Mouse (Mus musculus) heart, adult 9 months (tissue): Measurements from ENCODE around the gene Hydin.
"Not testable (repeated sequence)": the region's sequence is repeated elsewhere in the genome, so short reads cannot be mapped to it uniquely, and the experiment has no call there.

Experiments used
- DNase-seq, 2 experiments: peaks; one replicate each; pipeline ENCODE4 v3.0.0; 2022; ENCODE audit warnings: low spot score in 2 of 2

Hydin gene

DNA sequence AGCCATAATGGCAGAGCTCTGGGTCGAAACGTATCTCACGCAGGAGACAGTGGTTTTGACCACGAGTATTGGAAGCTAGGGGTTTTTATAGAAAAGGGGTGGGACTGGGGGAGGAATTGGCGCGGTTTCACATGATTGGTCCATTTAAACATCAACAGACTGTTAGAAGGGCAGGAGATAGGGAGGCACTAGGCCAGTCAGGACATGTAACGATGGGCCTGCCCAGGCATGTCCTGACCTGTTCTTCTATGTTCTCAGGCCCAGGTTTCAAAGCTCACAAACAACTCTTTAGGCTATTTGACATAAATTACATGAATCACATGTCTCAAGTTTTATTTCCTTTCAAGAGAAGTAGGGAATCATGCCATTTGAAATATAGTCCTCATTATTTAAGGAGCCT lies 255.7 kb downstream of the Hydin start:
- DNase-seq, result not testable (repeated sequence)

DNA sequence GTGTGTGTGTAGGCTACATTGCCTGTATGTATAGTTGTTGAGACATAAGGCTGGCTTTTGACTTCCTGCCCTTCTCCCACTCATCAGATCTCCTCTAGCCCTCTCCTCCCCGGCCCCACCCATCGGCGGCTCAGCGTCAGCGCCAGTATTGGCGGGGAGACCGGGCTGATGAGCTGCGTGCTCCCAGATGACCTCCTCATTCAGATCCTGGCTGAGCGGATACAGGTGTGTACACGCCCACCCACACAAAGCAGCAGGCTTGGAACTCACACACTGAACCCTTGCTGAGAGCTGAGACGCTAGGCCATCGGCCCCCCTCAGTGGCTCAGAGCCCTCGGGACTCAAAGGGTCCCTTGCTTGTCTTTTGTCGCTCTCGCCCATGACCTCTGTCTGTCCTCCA lies 256.2 kb downstream of the Hydin start:
- DNase-seq, result no peak

DNA sequence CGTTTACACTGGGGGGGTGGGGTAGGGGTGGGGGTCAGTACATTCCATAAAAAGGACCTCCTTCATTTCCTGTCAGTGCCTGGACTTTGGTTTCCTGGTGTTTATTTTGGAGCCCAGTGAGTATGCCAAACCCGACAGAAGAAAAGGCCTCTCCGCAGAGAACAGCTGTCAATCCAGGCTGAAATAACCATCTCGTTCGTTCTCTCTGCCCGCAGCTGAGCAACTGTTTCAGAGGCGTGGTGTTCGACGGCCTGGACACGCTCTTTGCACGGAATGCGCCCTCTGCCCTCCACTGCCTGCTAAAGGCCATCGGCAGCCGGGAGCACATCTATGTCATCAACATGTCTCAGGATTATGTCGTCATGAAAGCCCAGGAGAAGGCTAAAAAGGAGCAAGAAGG lies 258.5 kb downstream of the Hydin start:
- DNase-seq, result no peak

DNA sequence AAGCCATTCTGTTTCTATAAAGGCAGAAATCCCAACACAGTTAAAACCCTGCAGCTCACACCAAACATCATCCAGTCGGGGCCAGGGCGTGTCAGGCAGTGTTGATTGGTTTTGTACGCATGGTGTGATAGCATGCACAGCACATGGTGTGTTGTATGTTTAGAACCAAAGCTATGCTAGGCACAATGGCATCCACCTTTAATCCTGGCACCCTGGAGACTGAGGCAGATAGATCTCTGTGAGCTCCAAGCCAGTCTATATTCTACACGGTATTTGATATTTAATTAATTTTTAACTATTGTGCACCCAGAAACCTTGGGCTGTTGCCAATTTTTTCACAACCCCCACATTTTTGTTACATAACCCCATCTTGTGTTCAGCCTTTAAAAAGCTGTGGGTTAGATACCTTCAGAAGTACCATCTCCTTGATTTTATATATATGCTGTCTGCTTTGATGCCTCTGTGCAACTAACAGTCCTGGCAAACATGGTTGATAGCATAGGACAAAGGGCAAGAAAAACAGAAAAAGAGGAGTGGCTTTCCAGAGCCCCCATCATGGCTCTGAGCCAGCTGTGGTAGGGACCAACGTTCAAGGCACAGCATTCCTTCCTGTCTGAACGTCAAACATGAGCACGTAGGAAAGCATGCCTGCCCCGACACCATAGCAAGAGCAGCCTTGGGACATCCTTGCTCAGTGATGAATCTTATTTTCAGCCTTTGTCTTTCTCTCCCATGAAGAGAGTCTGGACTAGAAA lies 263.4 kb downstream of the Hydin start:
- no peak for DNase-seq

DNA sequence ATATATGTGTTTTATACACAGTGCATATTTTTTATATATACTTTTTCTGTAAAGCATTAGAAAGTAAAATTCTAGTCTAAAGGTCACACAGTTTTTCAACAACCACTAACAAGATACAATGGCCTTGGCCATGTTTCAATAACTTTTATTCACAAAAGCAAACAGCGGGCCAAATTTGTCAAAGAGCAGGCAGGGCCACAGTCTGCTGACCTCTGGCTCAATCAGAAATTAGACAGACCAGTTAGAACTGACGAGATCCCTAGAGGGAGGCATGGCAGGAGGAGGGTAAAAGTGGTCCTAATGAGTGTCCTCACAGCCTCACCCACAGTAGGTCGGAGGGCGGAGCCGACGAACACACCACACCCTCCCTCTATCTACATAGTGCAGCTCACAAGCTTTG lies 267.0 kb downstream of the Hydin start:
- DNase-seq, result no peak

DNA sequence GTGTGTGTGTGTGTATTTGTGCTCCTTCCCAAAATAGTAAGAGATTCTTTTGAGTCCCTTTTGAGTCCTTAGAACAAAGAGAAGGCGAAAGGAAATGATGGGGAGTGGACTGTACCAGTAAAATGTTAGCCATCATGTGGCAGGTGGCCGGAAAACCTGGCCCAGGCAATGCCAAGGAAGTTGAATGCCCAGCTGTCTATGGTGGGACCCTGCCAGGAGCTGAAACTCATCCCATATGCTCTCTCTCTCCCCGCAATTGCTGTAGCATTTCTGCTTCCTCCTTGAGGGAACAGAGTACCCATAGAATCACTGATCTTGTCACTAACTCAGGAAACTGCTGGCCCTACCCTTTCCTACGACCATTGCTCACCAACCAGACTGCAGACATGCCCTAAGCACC lies 271.1 kb downstream of the Hydin start:
- no peak for DNase-seq

DNA sequence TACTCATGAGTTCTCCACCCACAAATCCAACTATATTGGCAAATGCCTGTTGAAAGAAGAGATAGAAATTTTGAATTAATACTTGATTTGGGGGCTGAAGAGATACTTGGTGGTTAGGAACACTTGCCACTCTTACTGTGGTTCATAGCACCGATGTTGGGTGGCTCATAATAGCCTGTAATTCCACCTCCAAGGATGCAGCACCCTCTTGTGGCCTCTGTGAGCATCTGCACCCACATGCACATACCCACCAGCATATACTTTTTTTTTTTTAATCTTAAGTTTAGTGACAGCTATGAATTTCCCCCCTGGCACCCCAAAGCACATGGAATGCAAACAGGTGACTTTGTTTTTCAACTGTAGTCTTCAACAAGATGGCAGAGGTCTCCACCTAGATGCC lies 283.6 kb downstream of the Hydin start:
- no peak for DNase-seq

DNA sequence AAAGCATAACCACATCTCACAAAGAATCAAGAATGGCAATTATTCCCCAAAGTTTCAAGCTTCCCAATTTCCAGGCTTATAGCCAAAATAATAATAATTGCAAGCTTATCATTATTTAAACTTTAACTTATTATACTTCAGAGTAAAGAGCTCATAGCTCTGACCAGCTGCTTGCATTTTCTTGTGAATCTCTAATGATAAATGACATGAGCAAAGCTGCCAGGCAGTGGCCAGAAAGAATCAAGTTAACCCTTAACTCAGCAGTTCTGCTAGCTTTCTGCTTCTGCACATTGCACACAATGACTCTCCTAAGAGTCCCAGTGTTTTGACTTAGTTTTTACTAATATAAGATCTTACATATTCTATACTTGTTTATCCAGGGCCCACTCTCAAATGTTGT lies 285.3 kb downstream of the Hydin start:
- DNase-seq, result not testable (repeated sequence)

DNA sequence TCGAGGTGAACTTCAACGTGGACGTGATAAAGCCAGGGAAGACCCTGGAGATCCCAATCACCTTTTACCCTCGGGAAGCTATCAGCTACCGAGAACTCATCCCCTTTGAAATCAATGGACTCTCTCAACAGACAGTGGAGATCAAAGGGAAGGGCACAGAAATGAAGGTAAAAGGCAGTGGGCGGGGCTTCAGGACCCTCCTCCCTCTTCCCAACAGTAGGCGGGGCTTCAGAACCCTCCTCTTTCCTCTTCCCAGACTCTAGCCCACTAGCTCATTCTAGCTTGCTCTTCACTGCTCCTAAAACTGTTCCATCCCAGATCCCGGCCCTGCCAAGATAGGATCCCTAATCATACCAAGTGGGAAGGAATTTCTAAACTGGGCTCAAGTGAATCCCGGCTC lies 325.9 kb downstream of the Hydin start:
- DNase-seq, result no peak

DNA sequence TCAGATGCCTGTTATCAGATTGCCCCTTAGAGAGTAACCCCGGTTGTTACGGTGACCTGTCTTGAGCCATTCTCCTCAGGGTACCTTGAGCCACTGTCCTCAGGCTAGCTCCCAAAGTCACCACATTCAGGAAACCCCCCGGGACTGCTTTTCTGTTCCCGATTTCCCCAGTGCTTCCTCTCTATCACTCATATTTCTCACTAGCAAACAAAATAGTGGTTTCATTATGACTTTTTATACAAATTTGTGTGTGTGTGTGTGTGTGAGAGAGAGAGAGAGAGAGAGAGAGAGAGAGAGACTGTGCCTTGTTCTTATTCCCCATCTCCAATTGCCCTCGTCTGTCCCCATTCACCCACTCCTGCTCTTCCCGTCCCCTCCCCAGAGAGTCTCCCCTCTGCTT lies 327.4 kb downstream of the Hydin start:
- DNase-seq, result no peak

DNA sequence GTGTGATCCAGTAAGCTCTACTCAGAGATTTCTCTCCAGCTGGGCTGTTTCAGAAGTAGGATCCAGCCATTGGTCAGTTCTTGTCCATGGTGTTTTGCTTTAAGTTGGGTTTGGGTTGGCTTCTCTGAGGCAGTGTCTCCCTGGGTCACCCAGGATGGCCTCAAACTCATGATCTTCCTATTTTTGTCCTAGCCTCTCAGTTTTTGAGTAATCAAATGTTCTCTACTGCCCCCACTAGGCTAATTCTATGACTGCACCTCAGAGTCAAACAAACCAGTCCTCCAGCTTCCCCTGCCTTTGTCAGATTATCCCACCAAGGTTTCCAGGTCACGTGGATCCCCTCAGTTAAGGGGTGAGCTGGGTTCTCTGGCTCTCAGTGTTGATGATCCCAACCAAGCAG lies 337.8 kb downstream of the Hydin start:
- DNase-seq, result peak; percentile 15 to 30

DNA sequence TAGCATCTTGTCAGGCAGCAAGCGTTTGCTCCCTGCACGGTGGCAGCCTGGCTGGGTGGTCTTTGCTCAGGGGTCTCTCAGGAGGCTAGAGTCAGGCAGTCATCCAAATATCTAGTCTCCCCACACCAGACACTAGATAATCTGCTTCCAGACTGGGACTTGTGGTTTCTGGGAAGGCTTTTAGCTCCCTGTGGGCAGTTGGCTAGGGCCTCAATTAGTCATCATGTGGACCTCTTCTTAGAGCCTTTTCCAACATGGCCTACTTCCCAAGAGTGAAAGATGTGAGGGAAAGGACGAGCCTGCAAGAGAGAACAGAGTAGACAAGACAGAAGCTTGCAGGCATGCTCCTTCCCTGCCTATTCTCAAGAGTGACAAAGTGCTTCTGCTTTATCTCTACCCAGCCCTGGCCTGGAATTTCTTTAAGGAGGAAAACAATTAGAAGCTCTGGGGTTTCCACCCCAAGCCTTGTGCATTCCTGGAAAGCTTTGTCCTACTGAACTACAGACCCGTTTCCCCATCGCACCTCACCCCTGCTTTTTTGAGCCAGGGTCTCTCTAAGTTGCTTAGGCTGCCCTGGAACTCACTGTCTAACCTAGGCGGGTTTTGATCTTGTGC lies 338.7 kb downstream of the Hydin start:
- DNase-seq, result peak; percentile 23 to 36

DNA sequence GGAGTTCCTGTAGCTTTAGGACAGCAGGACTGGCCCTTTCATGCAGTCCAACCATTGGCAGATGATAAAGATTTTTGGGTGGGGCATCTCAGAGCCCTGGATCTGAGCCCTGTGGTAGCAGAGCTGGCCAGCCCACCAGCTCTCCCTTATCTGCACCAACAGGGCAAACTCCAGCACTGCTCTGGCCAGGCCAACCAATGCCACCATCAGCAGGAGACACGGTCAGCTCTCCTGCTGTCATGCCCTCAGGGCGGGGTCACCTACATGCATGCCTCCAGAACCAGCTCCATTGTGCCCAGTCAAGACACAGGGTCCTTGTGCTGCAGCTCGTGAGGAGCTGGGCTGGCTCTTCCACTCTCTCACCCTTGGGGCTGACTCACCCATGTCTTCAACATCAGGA lies 349.0 kb downstream of the Hydin start:
- DNase-seq, result no peak

DNA sequence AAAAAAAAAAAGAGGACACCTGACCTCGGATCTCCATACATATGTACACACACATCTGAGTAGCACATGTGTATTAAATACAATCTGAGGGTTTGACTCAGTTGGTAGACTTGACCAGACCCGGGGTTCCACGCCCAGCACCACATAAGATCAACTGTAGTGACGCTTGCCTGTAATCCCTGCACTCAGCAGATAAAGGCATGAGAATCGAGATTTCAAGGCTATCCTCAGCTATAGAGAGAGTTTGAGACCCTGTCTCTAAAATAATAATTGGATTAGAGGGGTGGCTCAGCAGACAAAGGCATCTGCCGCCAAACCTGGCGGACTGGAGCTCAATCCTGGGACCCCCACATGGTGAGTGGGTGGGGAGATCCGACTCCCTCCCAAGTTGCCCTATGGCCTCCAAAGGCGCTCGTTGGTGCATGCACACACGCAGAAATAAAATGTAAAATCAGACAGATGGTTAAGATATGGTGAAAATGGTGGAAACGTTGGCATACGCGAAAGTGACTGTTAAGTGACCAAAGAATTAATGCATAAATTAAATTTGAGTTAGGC lies 351.1 kb downstream of the Hydin start:
- no peak for DNase-seq

DNA sequence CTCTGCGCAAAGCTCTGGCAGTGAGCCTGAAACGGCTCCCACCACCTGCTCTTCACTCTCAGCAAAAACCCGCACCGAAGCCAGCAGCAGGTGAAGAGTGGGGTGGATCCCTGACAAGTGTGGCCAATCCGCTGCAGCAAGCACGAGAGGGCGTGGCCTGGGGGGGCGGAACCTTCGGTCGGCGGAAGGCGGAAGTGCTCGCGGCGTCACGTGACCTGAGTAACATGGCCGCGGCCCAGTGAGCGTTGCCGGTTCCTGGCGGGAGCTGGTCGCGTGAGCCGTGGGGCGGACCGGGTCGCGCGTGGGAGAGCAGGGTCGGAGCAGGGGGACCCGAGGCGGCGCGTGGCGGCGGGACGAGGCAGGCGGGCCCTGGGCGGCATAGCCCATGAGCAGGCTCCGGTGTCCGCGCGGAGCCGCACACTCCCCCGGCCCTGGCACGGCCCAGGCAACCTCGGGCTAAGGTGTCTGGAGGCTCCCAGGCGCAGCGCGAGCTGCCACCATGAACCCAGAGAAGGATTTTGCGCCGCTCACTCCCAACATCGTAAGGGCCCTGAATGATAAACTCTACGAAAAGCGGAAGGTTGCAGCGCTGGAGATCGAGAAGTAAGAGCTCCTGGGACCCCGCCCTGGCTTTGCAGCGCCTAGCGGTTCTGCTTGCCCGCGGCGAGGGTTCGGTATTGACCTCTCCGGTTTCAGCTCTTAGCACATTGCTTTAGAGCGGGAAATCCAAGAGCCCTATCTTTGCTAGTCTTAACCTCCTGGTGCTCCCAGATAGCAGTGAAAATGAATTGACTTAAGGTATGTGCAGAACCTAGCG lies 351.8 kb downstream of the Hydin start, which contains the start of gene Vac14:
Gene Vac14 (plus strand): TSS at position 195 of the 817 bp plus-strand sequence.
- peak; percentile 95 to 96 for DNase-seq

DNA sequence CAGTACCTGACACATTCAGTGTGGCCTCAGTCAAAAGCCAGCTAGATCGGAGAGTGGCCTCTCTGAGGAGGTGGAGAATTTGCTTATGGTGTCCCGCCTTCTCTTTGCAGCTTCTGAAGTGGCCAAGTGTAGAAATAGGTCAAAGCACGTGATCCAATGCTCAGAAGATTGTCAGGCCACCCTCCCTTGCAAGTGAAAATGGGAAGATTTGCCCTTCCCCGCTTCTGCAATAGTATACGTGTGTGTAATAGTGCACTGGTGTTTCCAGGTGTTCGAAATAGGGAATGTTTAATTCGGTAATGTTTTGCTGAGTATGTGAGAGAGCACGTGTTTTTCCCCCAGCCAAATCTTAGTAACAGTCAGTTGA lies 352.4 kb downstream of the Hydin start:
- no peak for DNase-seq

DNA sequence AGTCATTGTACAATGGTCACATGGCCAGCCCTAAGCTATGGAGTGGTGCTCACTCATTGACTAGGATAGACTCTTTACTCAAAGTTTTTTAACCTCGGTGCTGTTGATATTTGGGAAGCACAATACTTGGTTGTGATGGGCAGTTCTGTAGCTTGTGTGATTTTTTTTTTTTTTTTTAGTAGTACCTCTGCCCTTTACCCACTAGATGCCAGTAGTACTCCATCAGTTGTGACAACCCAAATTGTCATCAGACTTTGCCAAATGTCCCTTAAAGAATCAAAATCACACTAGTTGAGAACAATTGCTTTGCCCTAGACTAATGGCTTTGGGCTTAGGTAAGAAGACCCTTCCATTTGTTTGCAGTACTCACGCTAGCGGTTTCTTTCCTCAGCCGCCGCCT lies 353.1 kb downstream of the Hydin start:
- no peak for DNase-seq

DNA sequence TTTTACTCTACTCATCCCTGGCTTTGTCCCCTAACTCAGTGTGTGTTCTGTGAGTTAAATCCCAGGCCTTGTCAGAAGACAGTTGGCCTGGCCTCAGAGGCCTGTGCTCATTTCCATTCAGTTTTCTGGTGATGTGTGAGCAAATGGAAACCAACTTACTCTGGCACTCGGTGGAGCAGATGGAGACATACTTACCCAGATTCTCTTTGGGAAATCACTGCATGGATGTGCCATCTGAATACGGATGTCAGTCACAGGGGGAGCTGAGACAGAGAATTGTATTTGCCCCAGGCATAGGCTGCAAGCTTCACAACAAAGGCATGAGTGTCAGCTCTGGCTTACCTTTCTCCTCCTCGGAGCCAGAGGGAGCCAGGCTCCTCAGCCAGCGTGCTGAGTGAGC lies 359.7 kb downstream of the Hydin start:
- no peak for DNase-seq

DNA sequence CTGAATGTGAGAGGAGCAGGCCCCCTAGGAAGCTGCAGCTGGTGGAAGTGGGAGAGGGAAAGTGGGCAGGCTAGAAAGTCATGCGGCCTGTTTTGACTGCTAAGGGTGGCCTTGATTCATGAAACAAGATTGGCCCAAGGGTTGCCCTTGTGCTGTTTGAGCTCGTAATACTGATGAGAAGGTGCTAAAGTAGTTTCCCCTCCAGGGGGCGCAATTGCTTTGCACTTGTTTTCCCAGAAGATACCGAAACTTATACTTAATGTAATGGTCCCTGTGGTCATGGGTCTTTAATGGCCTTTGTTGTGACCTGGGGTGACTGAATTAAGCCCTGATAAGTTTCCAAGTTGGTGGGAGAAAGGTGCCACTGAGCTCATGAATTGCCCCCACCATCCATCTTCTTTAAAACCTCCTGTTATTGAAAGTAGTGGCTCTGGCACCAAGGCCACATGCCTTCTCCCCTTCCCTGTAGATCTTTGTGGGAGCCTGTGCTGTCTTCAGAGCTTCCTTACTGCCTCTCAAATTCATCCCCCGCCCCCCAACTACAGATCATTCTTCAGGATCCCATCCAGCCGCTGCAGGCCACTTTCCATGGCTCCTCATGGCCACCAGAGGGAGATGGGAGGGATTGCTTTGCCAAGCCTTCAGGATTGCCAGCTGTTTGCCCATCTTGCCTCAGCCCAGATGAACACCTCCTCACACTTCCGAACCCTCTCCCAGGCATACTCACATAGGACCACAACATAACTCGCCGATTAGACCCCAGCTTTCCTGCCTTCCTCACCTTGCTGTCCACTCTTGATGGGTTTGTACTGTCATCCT lies 362.7 kb downstream of the Hydin start:
- DNase-seq, result peak in 1 of 2 experiments; percentile 39

DNA sequence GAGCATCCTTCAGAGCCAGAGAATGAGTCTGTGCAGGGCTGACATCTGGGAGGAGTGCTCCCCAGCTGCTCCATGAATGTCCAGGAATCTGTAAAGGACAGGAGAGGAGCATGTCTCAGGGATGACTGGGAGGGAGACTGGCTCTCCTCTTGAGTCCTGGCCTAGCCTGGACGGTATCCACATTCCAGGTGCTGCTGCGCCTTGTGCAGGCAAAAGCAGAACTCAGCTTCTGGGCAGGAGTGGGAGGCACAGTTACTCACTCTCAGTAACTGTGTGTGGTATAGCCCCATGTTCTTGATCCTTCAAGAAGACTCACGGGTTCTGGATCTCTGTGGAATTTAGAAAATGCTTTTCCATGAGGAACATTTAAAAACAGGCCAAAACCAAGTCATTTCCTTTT lies 363.3 kb downstream of the Hydin start:
- DNase-seq, result no peak

DNA sequence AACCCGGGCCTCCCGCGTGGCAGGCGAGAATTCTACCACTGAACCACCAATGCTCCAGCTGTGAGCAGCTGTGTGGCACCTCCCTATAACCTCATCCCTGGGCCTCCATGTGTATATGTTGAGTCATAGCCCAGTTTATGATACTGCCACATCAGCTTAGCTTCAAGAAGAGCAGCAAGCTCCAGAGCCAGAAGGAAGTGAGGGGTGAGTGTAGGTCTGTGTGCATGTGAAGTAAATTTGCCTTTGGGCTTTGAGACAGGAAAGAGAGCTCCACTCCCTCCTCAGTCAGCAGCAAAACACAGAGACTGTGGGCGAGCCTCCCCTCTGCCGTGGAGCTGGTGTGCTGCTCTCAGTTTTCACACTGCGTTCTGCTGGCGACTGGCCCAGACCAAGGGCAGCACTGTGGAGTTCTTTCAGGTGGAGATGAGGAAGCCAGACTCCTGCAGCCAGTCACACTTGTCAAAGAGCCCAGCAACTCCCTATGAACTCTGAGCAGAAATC lies 363.8 kb downstream of the Hydin start:
- DNase-seq, result peak; percentile 37 to 69
